Mouse (Mus musculus) ovary, postnatal 14 days (tissue): ENCODE data around the gene Gnl1.
"Not testable (repeated sequence)": the region's sequence is repeated elsewhere in the genome, so short reads cannot be mapped to it uniquely, and the experiment has no call there.

Experiments
- DNase-seq: peaks from one replicate; pipeline ENCODE4 v3.0.0; 2022; ENCODE audit warnings: low spot score

Gene Gnl1

GRCm38 (mm10) chr17:35979401-35980362 is at the start of gene Gnl1, which contains the start of gene Prr3:
Gene Gnl1 (plus strand): TSS chr17:35979851.
Gene Prr3 (minus strand): TSS chr17:35980236.
- peak; percentile 88 for DNase-seq

- no peak for DNase-seq
These were observed 49.0 kb upstream of the Gnl1 start for GRCm38 (mm10) chr17:35930627-35931026.

GRCm38 (mm10) chr17:35932608-35933007 is 47.0 kb upstream of the Gnl1 start:
- no peak for DNase-seq

GRCm38 (mm10) chr17:35935763-35936162 is 43.9 kb upstream of the Gnl1 start:
- not testable (repeated sequence) for DNase-seq

GRCm38 (mm10) chr17:35937700-35938348 is 41.8 kb upstream of the Gnl1 start:
- DNase-seq, result no peak

GRCm38 (mm10) chr17:35939108-35939507 is 40.5 kb upstream of the Gnl1 start:
- DNase-seq, result no peak

GRCm38 (mm10) chr17:35939941-35940340 is 39.7 kb upstream of the Gnl1 start:
- no peak for DNase-seq

GRCm38 (mm10) chr17:35950946-35951345 is 28.7 kb upstream of the Gnl1 start:
- DNase-seq, result not testable (repeated sequence)

- DNase-seq, result not testable (repeated sequence)
These were observed 27.1 kb upstream of the Gnl1 start for GRCm38 (mm10) chr17:35952559-35952958.

GRCm38 (mm10) chr17:35954665-35955064 is 25.0 kb upstream of the Gnl1 start:
- DNase-seq, result no peak

GRCm38 (mm10) chr17:35958533-35959223 is 21.0 kb upstream of the Gnl1 start:
- DNase-seq, result no peak

- DNase-seq, result no peak
These were observed 16.4 kb upstream of the Gnl1 start for GRCm38 (mm10) chr17:35963279-35963678.

- no peak for DNase-seq
These were observed 12.0 kb upstream of the Gnl1 start for GRCm38 (mm10) chr17:35967621-35968020.

GRCm38 (mm10) chr17:35969418-35970389 is 9.9 kb upstream of the Gnl1 start, which contains the start of gene Abcf1:
Gene Abcf1 (minus strand): TSS chr17:35969761.
- DNase-seq, result peak; percentile 98

- DNase-seq, result no peak
These were observed 7.5 kb upstream of the Gnl1 start for GRCm38 (mm10) chr17:35972131-35972530.

- DNase-seq, result peak; percentile 71
These were observed 745 bp upstream of the Gnl1 start for GRCm38 (mm10) chr17:35978811-35979400.

GRCm38 (mm10) chr17:35980363-35980754 is 708 bp downstream of the Gnl1 start:
- peak; percentile 41 for DNase-seq

- no peak for DNase-seq
These were observed 2.1 kb downstream of the Gnl1 start for GRCm38 (mm10) chr17:35981776-35982175.

- DNase-seq, result no peak
These were observed 12.1 kb downstream of the Gnl1 start for GRCm38 (mm10) chr17:35991781-35992180.

- peak; percentile 73 for DNase-seq
These were observed 14.0 kb downstream of the Gnl1 start for GRCm38 (mm10) chr17:35993675-35994074.
